Mouse (Mus musculus): ENCODE results near the gene Arrdc4. TPM values are rescaled to one million over a fixed set of nuclear protein-coding genes. Genes with fewer than 3 reads are reported as not detected.

Arrdc4 gene
- polyA plus RNA-seq, 1 experiment from 2014 or later, result 25.1 TPM

GRCm38 (mm10) chr7:68749919-68750318, 878 bp upstream of the Arrdc4 start:
- Histone ChIP-seq H3K27ac (ENCODE audit: low read depth, low read length) (no peak overlapping the region), H3K9ac (ENCODE audit: low read depth, low read length) (no peak overlapping the region), H3K4me1 (ENCODE audit: control insufficient read depth, insufficient read depth, low read depth, low read length) (peaks cover 16% of the 10 kb centered on the region), H3K4me2 (ENCODE audit: low read length) (peak overlapping the region; percentile 83), H3K4me3 (ENCODE audit: low read length) (peak overlapping the region; percentile 97), H3K9me3 (ENCODE audit: control insufficient read depth, low read length) (no peaks in the 10 kb centered on the region), H3K27me3 (replicated peaks; ENCODE audit: control insufficient read depth, insufficient read depth, low read length) (no peaks in the 10 kb centered on the region), H3K36me3 (ENCODE audit: control insufficient read depth, insufficient read depth, low read length) (no peaks in the 10 kb centered on the region)
- WGBS, result 70% methylated on average over 8 of the region's 8 CpGs
- no peak for ATAC-seq

- no peak for ATAC-seq
- Histone ChIP-seq H3K4me3 (ENCODE audit: low read length) (peak overlapping the region; percentile 97), H3K27me3 (replicated peaks; ENCODE audit: control insufficient read depth, insufficient read depth, low read length) (no peaks in the 10 kb centered on the region), H3K27ac (ENCODE audit: low read depth, low read length) (peak overlapping the region; percentile 90), H3K4me2 (ENCODE audit: low read length) (peak overlapping the region; percentile 83), H3K4me1 (ENCODE audit: control insufficient read depth, insufficient read depth, low read depth, low read length) (peaks cover 16% of the 10 kb centered on the region), H3K9me3 (ENCODE audit: control insufficient read depth, low read length) (no peaks in the 10 kb centered on the region), H3K36me3 (ENCODE audit: control insufficient read depth, insufficient read depth, low read length) (0 out of 2 replicates have a peak, but pooled peaks cover 2% of the 10 kb centered on the region), H3K9ac (ENCODE audit: low read depth, low read length) (peak overlapping the region; percentile 93)
- WGBS, result 14% methylated on average over 8 of the region's 8 CpGs
Measured at GRCm38 (mm10) chr7:68748361-68748760, 680 bp downstream of the Arrdc4 start.

- no peak overlapping the region; the same call in 1 of the 2 replicates for H3K4me2 ChIP-seq (ENCODE audit: low read length)
- H3K27ac ChIP-seq (ENCODE audit: low read depth, low read length), result no peak overlapping the region
- ATAC-seq, result no peak
- H3K36me3 ChIP-seq (ENCODE audit: control insufficient read depth, insufficient read depth, low read length), result peaks cover 24% of the 10 kb centered on the region
- 71% methylated on average over 9 of the region's 9 CpGs for WGBS
- H3K9me3 ChIP-seq (ENCODE audit: control insufficient read depth, low read length), result no peaks in the 10 kb centered on the region
- no peaks in the 10 kb centered on the region for H3K27me3 ChIP-seq (replicated peaks; ENCODE audit: control insufficient read depth, insufficient read depth, low read length)
- no peak overlapping the region for H3K4me3 ChIP-seq (ENCODE audit: low read length)
- peaks cover 14% of the 10 kb centered on the region for H3K4me1 ChIP-seq (ENCODE audit: control insufficient read depth, insufficient read depth, low read depth, low read length)
- no peak overlapping the region for H3K9ac ChIP-seq (ENCODE audit: low read depth, low read length)
Measured at GRCm38 (mm10) chr7:68744616-68745015, 4.4 kb downstream of the Arrdc4 start.

- Histone ChIP-seq H3K27ac (ENCODE audit: low read depth, low read length) (no peak overlapping the region), H3K27me3 (replicated peaks; ENCODE audit: control insufficient read depth, insufficient read depth, low read length) (no peaks in the 10 kb centered on the region), H3K4me3 (ENCODE audit: low read length) (no peak overlapping the region), H3K9ac (ENCODE audit: low read depth, low read length) (no peak overlapping the region), H3K4me2 (ENCODE audit: low read length) (no peak overlapping the region), H3K9me3 (ENCODE audit: control insufficient read depth, low read length) (no peaks in the 10 kb centered on the region), H3K4me1 (ENCODE audit: control insufficient read depth, insufficient read depth, low read depth, low read length) (peaks cover 12% of the 10 kb centered on the region), H3K36me3 (ENCODE audit: control insufficient read depth, insufficient read depth, low read length) (peaks cover 28% of the 10 kb centered on the region)
- no peak for ATAC-seq
- WGBS, result 63% methylated on average over 2 of the region's 2 CpGs
Measured at GRCm38 (mm10) chr7:68744206-68744605, 4.8 kb downstream of the Arrdc4 start.

GRCm38 (mm10) chr7:68740763-68741162, 8.3 kb downstream of the Arrdc4 start:
- H3K4me1 ChIP-seq (ENCODE audit: control insufficient read depth, insufficient read depth, low read depth, low read length), result peaks cover 2% of the 10 kb centered on the region; the same call in 1 of the 2 replicates
- H3K9me3 ChIP-seq (ENCODE audit: control insufficient read depth, low read length), result no peaks in the 10 kb centered on the region
- H3K36me3 ChIP-seq (ENCODE audit: control insufficient read depth, insufficient read depth, low read length), result peaks cover 33% of the 10 kb centered on the region
- no peak for ATAC-seq
- WGBS, result over 99% methylated on average over 6 of the region's 6 CpGs
- no peak overlapping the region for H3K9ac ChIP-seq (ENCODE audit: low read depth, low read length)
- H3K4me2 ChIP-seq (ENCODE audit: low read length), result no peak overlapping the region
- no peak overlapping the region for H3K4me3 ChIP-seq (ENCODE audit: low read length)
- H3K27me3 ChIP-seq (replicated peaks; ENCODE audit: control insufficient read depth, insufficient read depth, low read length), result no peaks in the 10 kb centered on the region
- no peak overlapping the region for H3K27ac ChIP-seq (ENCODE audit: low read depth, low read length)

- no peak overlapping the region for H3K4me2 ChIP-seq (ENCODE audit: low read length)
- H3K9me3 ChIP-seq (ENCODE audit: control insufficient read depth, low read length), result no peaks in the 10 kb centered on the region
- H3K27me3 ChIP-seq (replicated peaks; ENCODE audit: control insufficient read depth, insufficient read depth, low read length), result no peaks in the 10 kb centered on the region
- ATAC-seq, result no peak
- H3K36me3 ChIP-seq (ENCODE audit: control insufficient read depth, insufficient read depth, low read length), result peaks cover 31% of the 10 kb centered on the region
- H3K4me1 ChIP-seq (ENCODE audit: control insufficient read depth, insufficient read depth, low read depth, low read length), result no peaks in the 10 kb centered on the region
- H3K9ac ChIP-seq (ENCODE audit: low read depth, low read length), result no peak overlapping the region
- H3K27ac ChIP-seq (ENCODE audit: low read depth, low read length), result no peak overlapping the region
- WGBS, result 92% methylated on average over 11 of the region's 11 CpGs
- H3K4me3 ChIP-seq (ENCODE audit: low read length), result no peak overlapping the region
Measured at GRCm38 (mm10) chr7:68738676-68739399, 10.2 kb downstream of the Arrdc4 start.

- Histone ChIP-seq H3K36me3 (ENCODE audit: control insufficient read depth, insufficient read depth, low read length) (no peaks in the 10 kb centered on the region), H3K9me3 (ENCODE audit: control insufficient read depth, low read length) (no peaks in the 10 kb centered on the region), H3K27me3 (replicated peaks; ENCODE audit: control insufficient read depth, insufficient read depth, low read length) (no peaks in the 10 kb centered on the region), H3K4me3 (ENCODE audit: low read length) (no peak overlapping the region), H3K4me2 (ENCODE audit: low read length) (no peak overlapping the region), H3K9ac (ENCODE audit: low read depth, low read length) (no peak overlapping the region), H3K4me1 (ENCODE audit: control insufficient read depth, insufficient read depth, low read depth, low read length) (no peaks in the 10 kb centered on the region), H3K27ac (ENCODE audit: low read depth, low read length) (no peak overlapping the region)
- WGBS, result 97% methylated on average over 5 of the region's 5 CpGs
- ATAC-seq, result no peak
Measured at GRCm38 (mm10) chr7:68726380-68726779, 22.7 kb downstream of the Arrdc4 start.

- H3K27me3 ChIP-seq (replicated peaks; ENCODE audit: control insufficient read depth, insufficient read depth, low read length), result no peaks in the 10 kb centered on the region
- WGBS, result 82% methylated on average over 7 of the region's 7 CpGs
- H3K4me2 ChIP-seq (ENCODE audit: low read length), result no peak overlapping the region
- no peak for ATAC-seq
- no peaks in the 10 kb centered on the region for H3K9me3 ChIP-seq (ENCODE audit: control insufficient read depth, low read length)
- H3K36me3 ChIP-seq (ENCODE audit: control insufficient read depth, insufficient read depth, low read length), result no peaks in the 10 kb centered on the region
- no peaks in the 10 kb centered on the region for H3K4me1 ChIP-seq (ENCODE audit: control insufficient read depth, insufficient read depth, low read depth, low read length)
- no peak overlapping the region for H3K27ac ChIP-seq (ENCODE audit: low read depth, low read length)
- H3K4me3 ChIP-seq (ENCODE audit: low read length), result no peak overlapping the region
- no peak overlapping the region for H3K9ac ChIP-seq (ENCODE audit: low read depth, low read length)
Measured at GRCm38 (mm10) chr7:68724711-68725110, 24.3 kb downstream of the Arrdc4 start.

GRCm38 (mm10) chr7:68721520-68721919, 27.5 kb downstream of the Arrdc4 start:
- H3K4me1 ChIP-seq (ENCODE audit: control insufficient read depth, insufficient read depth, low read depth, low read length), result peaks cover 7% of the 10 kb centered on the region
- no peak overlapping the region for H3K4me2 ChIP-seq (ENCODE audit: low read length)
- no peak overlapping the region for H3K27ac ChIP-seq (ENCODE audit: low read depth, low read length)
- no peaks in the 10 kb centered on the region for H3K27me3 ChIP-seq (replicated peaks; ENCODE audit: control insufficient read depth, insufficient read depth, low read length)
- H3K9ac ChIP-seq (ENCODE audit: low read depth, low read length), result no peak overlapping the region
- no peaks in the 10 kb centered on the region for H3K9me3 ChIP-seq (ENCODE audit: control insufficient read depth, low read length)
- no peak overlapping the region for H3K4me3 ChIP-seq (ENCODE audit: low read length)
- WGBS, result 92% methylated on average over 4 of the region's 4 CpGs
- ATAC-seq, result no peak
- H3K36me3 ChIP-seq (ENCODE audit: control insufficient read depth, insufficient read depth, low read length), result no peaks in the 10 kb centered on the region

All from hindbrain, embryonic 16.5 days (tissue).